Mouse (Mus musculus): ENCODE results near the gene Pax8. TPM values are rescaled to one million over a fixed set of nuclear protein-coding genes. Genes with fewer than 3 reads are reported as not detected.

Gene Pax8
- polyA plus RNA-seq, 1 experiment from 2014 or later, result 0.56 TPM

- 5% methylated on average over 1 of the region's 1 CpGs for WGBS
- DNase-seq (ENCODE audit: extremely low spot score, low spot score), result no peak
- Histone ChIP-seq H3K4me3 (no peak overlapping the region), H3K4me1 (peaks cover 35% of the 10 kb centered on the region), H3K27me3 (ENCODE audit: poor library complexity, severe bottlenecking) (peaks cover 64% of the 10 kb centered on the region), H3K36me3 (replicated peaks) (no peaks in the 10 kb centered on the region), H3K27ac (no peak overlapping the region), H3K9me3 (no peaks in the 10 kb centered on the region)
Measured at GRCm38 (mm10) chr2:24479151-24479550, 3.8 kb upstream of the Pax8 start.

GRCm38 (mm10) chr2:24478611-24479010 is 3.2 kb upstream of the Pax8 start:
- DNase-seq (ENCODE audit: extremely low spot score, low spot score), result no peak
- peaks cover 40% of the 10 kb centered on the region for H3K4me1 ChIP-seq
- H3K27me3 ChIP-seq (ENCODE audit: poor library complexity, severe bottlenecking), result peaks cover 69% of the 10 kb centered on the region
- WGBS, result 48% methylated on average over 4 of the region's 4 CpGs
- no peak overlapping the region for H3K4me3 ChIP-seq
- no peaks in the 10 kb centered on the region for H3K9me3 ChIP-seq
- H3K27ac ChIP-seq, result no peak overlapping the region
- no peaks in the 10 kb centered on the region for H3K36me3 ChIP-seq (replicated peaks)

GRCm38 (mm10) chr2:24474514-24475378 is 653 bp downstream of the Pax8 start:
- no peak overlapping the region for H3K27ac ChIP-seq
- H3K4me3 ChIP-seq, result peak overlapping the region; percentile 48
- no peaks in the 10 kb centered on the region for H3K36me3 ChIP-seq (replicated peaks)
- peaks cover 94% of the 10 kb centered on the region for H3K27me3 ChIP-seq (ENCODE audit: poor library complexity, severe bottlenecking)
- DNase-seq (ENCODE audit: extremely low spot score, low spot score), result no peak
- H3K4me1 ChIP-seq, result peaks cover 47% of the 10 kb centered on the region
- 3% methylated on average over 29 of the region's 29 CpGs for WGBS
- no peaks in the 10 kb centered on the region for H3K9me3 ChIP-seq

- no peak overlapping the region for H3K27ac ChIP-seq
- WGBS, result under 1% methylated on average over 56 of the region's 56 CpGs
- H3K4me1 ChIP-seq, result peaks cover 38% of the 10 kb centered on the region
Measured at GRCm38 (mm10) chr2:24473641-24474511, 1.5 kb downstream of the Pax8 start.

GRCm38 (mm10) chr2:24472677-24473076 is 2.7 kb downstream of the Pax8 start:
- peaks cover 100% of the 10 kb centered on the region for H3K27me3 ChIP-seq (ENCODE audit: poor library complexity, severe bottlenecking)

More at GRCm38 (mm10) chr2:24473641-24474511, 1.5 kb downstream of the Pax8 start:
- Histone ChIP-seq H3K4me3 (peak overlapping the region; percentile 48), H3K9me3 (no peaks in the 10 kb centered on the region), H3K36me3 (replicated peaks) (no peaks in the 10 kb centered on the region), H3K27me3 (ENCODE audit: poor library complexity, severe bottlenecking) (peaks cover 100% of the 10 kb centered on the region)
- peak; percentile 53 for DNase-seq (ENCODE audit: extremely low spot score, low spot score)

GRCm38 (mm10) chr2:24472111-24472510 is 3.3 kb downstream of the Pax8 start:
- Histone ChIP-seq H3K9me3 (no peaks in the 10 kb centered on the region), H3K36me3 (replicated peaks) (no peaks in the 10 kb centered on the region), H3K4me3 (no peak overlapping the region), H3K27me3 (ENCODE audit: poor library complexity, severe bottlenecking) (peaks cover 96% of the 10 kb centered on the region), H3K27ac (no peak overlapping the region), H3K4me1 (peaks cover 33% of the 10 kb centered on the region)
- DNase-seq (ENCODE audit: extremely low spot score, low spot score), result no peak
- WGBS, result 2% methylated on average over 7 of the region's 7 CpGs

More at GRCm38 (mm10) chr2:24472677-24473076, 2.7 kb downstream of the Pax8 start:
- Histone ChIP-seq H3K4me3 (no peak overlapping the region), H3K9me3 (no peaks in the 10 kb centered on the region), H3K4me1 (peaks cover 30% of the 10 kb centered on the region), H3K27ac (no peak overlapping the region), H3K36me3 (replicated peaks) (no peaks in the 10 kb centered on the region)
- 2% methylated on average over 11 of the region's 11 CpGs for WGBS
- DNase-seq (ENCODE audit: extremely low spot score, low spot score), result peak; percentile 45

- Histone ChIP-seq H3K27ac (no peak overlapping the region), H3K4me3 (no peak overlapping the region), H3K4me1 (peaks cover 20% of the 10 kb centered on the region), H3K36me3 (replicated peaks) (no peaks in the 10 kb centered on the region), H3K27me3 (ENCODE audit: poor library complexity, severe bottlenecking) (peaks cover 66% of the 10 kb centered on the region), H3K9me3 (no peaks in the 10 kb centered on the region)
- DNase-seq (ENCODE audit: extremely low spot score, low spot score), result no peak
- 57% methylated on average over 4 of the region's 4 CpGs for WGBS
Measured at GRCm38 (mm10) chr2:24469102-24469501, 6.3 kb downstream of the Pax8 start.

GRCm38 (mm10) chr2:24468430-24468829 is 7.0 kb downstream of the Pax8 start:
- no peak overlapping the region for H3K27ac ChIP-seq
- 75% methylated on average over 1 of the region's 1 CpGs for WGBS

GRCm38 (mm10) chr2:24467156-24467555 is 8.2 kb downstream of the Pax8 start:
- Histone ChIP-seq H3K4me1 (peaks cover 5% of the 10 kb centered on the region; the same call in 1 of the 2 replicates), H3K36me3 (replicated peaks) (no peaks in the 10 kb centered on the region), H3K9me3 (no peaks in the 10 kb centered on the region), H3K4me3 (no peak overlapping the region), H3K27me3 (ENCODE audit: poor library complexity, severe bottlenecking) (peaks cover 46% of the 10 kb centered on the region), H3K27ac (no peak overlapping the region)
- no peak for DNase-seq (ENCODE audit: extremely low spot score, low spot score)
- 4% methylated on average over 1 of the region's 1 CpGs for WGBS

More at GRCm38 (mm10) chr2:24468430-24468829, 7.0 kb downstream of the Pax8 start:
- peaks cover 13% of the 10 kb centered on the region for H3K4me1 ChIP-seq
- no peaks in the 10 kb centered on the region for H3K36me3 ChIP-seq (replicated peaks)
- no peaks in the 10 kb centered on the region for H3K9me3 ChIP-seq
- H3K27me3 ChIP-seq (ENCODE audit: poor library complexity, severe bottlenecking), result peaks cover 59% of the 10 kb centered on the region
- H3K4me3 ChIP-seq, result no peak overlapping the region
- no peak for DNase-seq (ENCODE audit: extremely low spot score, low spot score)

GRCm38 (mm10) chr2:24460808-24461127 is 14.6 kb downstream of the Pax8 start:
- Histone ChIP-seq H3K36me3 (replicated peaks) (no peaks in the 10 kb centered on the region), H3K4me1 (peaks cover 6% of the 10 kb centered on the region), H3K27me3 (ENCODE audit: poor library complexity, severe bottlenecking) (peaks cover 37% of the 10 kb centered on the region), H3K9me3 (no peaks in the 10 kb centered on the region), H3K27ac (no peak overlapping the region), H3K4me3 (no peak overlapping the region)
- WGBS, result 0% methylated on average over 1 of the region's 2 CpGs
- DNase-seq (ENCODE audit: extremely low spot score, low spot score), result no peak

- H3K9me3 ChIP-seq, result no peaks in the 10 kb centered on the region
- no peaks in the 10 kb centered on the region for H3K36me3 ChIP-seq (replicated peaks)
- DNase-seq (ENCODE audit: extremely low spot score, low spot score), result no peak
- H3K4me1 ChIP-seq, result peaks cover 8% of the 10 kb centered on the region
- WGBS, result 45% methylated on average over 9 of the region's 9 CpGs
- peaks cover 40% of the 10 kb centered on the region for H3K27me3 ChIP-seq (ENCODE audit: poor library complexity, severe bottlenecking)
- H3K4me3 ChIP-seq, result no peak overlapping the region
- no peak overlapping the region for H3K27ac ChIP-seq
Measured at GRCm38 (mm10) chr2:24460112-24460807, 15.1 kb downstream of the Pax8 start.

- Histone ChIP-seq H3K4me1 (peaks cover 23% of the 10 kb centered on the region), H3K36me3 (replicated peaks) (no peaks in the 10 kb centered on the region), H3K27ac (no peak overlapping the region), H3K27me3 (ENCODE audit: poor library complexity, severe bottlenecking) (peaks cover 50% of the 10 kb centered on the region), H3K4me3 (no peak overlapping the region), H3K9me3 (no peaks in the 10 kb centered on the region)
- no peak for DNase-seq (ENCODE audit: extremely low spot score, low spot score)
- WGBS, result 94% methylated on average over 4 of the region's 4 CpGs
Measured at GRCm38 (mm10) chr2:24456841-24457240, 18.6 kb downstream of the Pax8 start.

Data from forebrain, embryonic 10.5 days (tissue).